Mouse (Mus musculus) spleen, postnatal 0 days (tissue): Measurements from ENCODE around the gene Tctex1d2. TPM values are rescaled to one million over a fixed set of nuclear protein-coding genes. Genes with fewer than 3 reads are reported as not detected.

Source experiments
- polyA plus RNA-seq: library from polyadenylated mRNA; unstranded; fragments of >200 nt; fragmentation: Nextera tagmentation; extraction: Ambion mirVana; gene quantifications from 2 replicates; pipeline ENCODE4 v1.2.1, GENCODE M21; 2015

The Tctex1d2 gene
- 18.7 and 19.7 TPM in 2 replicates for polyA plus RNA-seq

GRCm38 (mm10) chr16:32419517-32420483, at the start of gene Tctex1d2:
Gene Tctex1d2 (plus strand): TSS chr16:32419702.

GRCm38 (mm10) chr16:32400267-32400666, 19.2 kb upstream of the Tctex1d2 start, which contains the start of gene Tm4sf19:
Gene Tm4sf19 (plus strand): TSS chr16:32400506.

GRCm38 (mm10) chr16:32430474-32431046, 11.1 kb downstream of the Tctex1d2 start, which contains the start of gene Pcyt1a:
Gene Pcyt1a (plus strand): TSS chr16:32430921.

Other genes starting within 250 kb of the Tctex1d2 start
- gene Bex6, start 239.9 kb upstream of the Tctex1d2 start, polyA plus RNA-seq = 2.8 and 3.0 TPM in 2 replicates
- gene Fbxo45, start 172.5 kb upstream of the Tctex1d2 start, polyA plus RNA-seq = 6.5 TPM in 2 replicates
- 15.4 and 16.6 TPM in 2 replicates for gene Wdr53, start 172.5 kb upstream of the Tctex1d2 start, polyA plus RNA-seq
- gene Smco1, start 148.2 kb upstream of the Tctex1d2 start, polyA plus RNA-seq = 0.08 TPM in 1 of 2 replicates, not detected in the other
- 22.6 and 23.0 TPM in 2 replicates for gene Rnf168, start 142.2 kb upstream of the Tctex1d2 start, polyA plus RNA-seq
- gene Ubxn7, start 87.4 kb upstream of the Tctex1d2 start, polyA plus RNA-seq = 10.8 and 11.4 TPM in 2 replicates
- gene Tm4sf19, start 19.2 kb upstream of the Tctex1d2 start, polyA plus RNA-seq = not detected in 2 replicates
- 38.5 and 38.8 TPM in 2 replicates for gene Pcyt1a, start 11.2 kb downstream of the Tctex1d2 start, polyA plus RNA-seq
- gene Slc51a, start 68.2 kb downstream of the Tctex1d2 start, polyA plus RNA-seq = 1.1 and 2.2 TPM in 2 replicates
- 0.12 TPM in 1 of 2 replicates, not detected in the other for gene Zdhhc19, start 76.6 kb downstream of the Tctex1d2 start, polyA plus RNA-seq
- 202 and 233 TPM in 2 replicates for gene Tfrc, start 189.2 kb downstream of the Tctex1d2 start, polyA plus RNA-seq
- 12.1 and 15.9 TPM in 2 replicates for gene Tnk2, start 224.2 kb downstream of the Tctex1d2 start, polyA plus RNA-seq